Mouse (Mus musculus) cortical plate, adult 2 months (tissue): ENCODE data around the gene Smg1. TPM values are rescaled to one million over a fixed set of nuclear protein-coding genes. Genes with fewer than 3 reads are reported as not detected.
"Not testable (repeated sequence)": the region's sequence is repeated elsewhere in the genome, so short reads cannot be mapped to it uniquely, and the experiment has no call there.

Experiments
- H3K27ac ChIP-seq: fragments of 200-500 bp; 2 replicates; pipeline ENCODE4 v1.5.1; 2012; ENCODE audit warnings: low read length, control low read depth, inconsistent platforms; ENCODE audit not compliant: insufficient read depth
- H3K4me1 ChIP-seq: fragments of 200-500 bp; 2 replicates; pipeline ENCODE4 v1.6.1; 2011; ENCODE audit warnings: low read length; ENCODE audit not compliant: control insufficient read depth, insufficient read depth
- H3K4me3 ChIP-seq: fragments of 200-500 bp; 2 replicates; pipeline ENCODE4 v1.5.1; 2011; ENCODE audit warnings: mild to moderate bottlenecking, low read length, control low read depth; ENCODE audit not compliant: insufficient read depth
- CTCF ChIP-seq: fragments of 200-500 bp; IDR thresholded peaks from 2 replicates; pipeline ENCODE4 v1.5.1; 2011; ENCODE audit warnings: mild to moderate bottlenecking, control low read depth, low read length; ENCODE audit not compliant: insufficient read depth; ENCODE audit errors: extremely low read depth
- POLR2A ChIP-seq: fragments of 200-500 bp; IDR thresholded peaks from 2 replicates; pipeline ENCODE4 v1.6.1; 2011; ENCODE audit warnings: mild to moderate bottlenecking, low read length, control low read depth; ENCODE audit not compliant: insufficient read depth; ENCODE audit errors: extremely low read depth
- polyA plus RNA-seq: library from polyadenylated mRNA; depleted of rRNA; stranded (reverse); fragments of >200 nt; gene quantifications from 2 replicates; pipeline ENCODE4 v1.2.3, GENCODE M21; 2012

Gene Smg1
- polyA plus RNA-seq, 1 experiment = 54.6 TPM

GRCm38 (mm10) chr7:118234236-118234635, 9.2 kb downstream of the Smg1 start:
- TF ChIP-seq POLR2A = no peak
- TF ChIP-seq CTCF = no peak
- Histone ChIP-seq H3K4me1 (no peaks in the 10 kb centered on the region; the same call in 1 of the 2 replicates), H3K27ac (no peak overlapping the region), H3K4me3 (no peak overlapping the region)

GRCm38 (mm10) chr7:118232613-118233012, 10.9 kb downstream of the Smg1 start:
- TF ChIP-seq CTCF = no peak
- TF ChIP-seq POLR2A = no peak
- Histone ChIP-seq H3K4me3 (no peak overlapping the region), H3K27ac (no peak overlapping the region)

GRCm38 (mm10) chr7:118219777-118220176, 23.7 kb downstream of the Smg1 start:
- no peak overlapping the region for H3K27ac ChIP-seq
- TF ChIP-seq POLR2A (no peak), CTCF (no peak)
- H3K4me3 ChIP-seq = no peak overlapping the region
- H3K4me1 ChIP-seq = no peaks in the 10 kb centered on the region

More at GRCm38 (mm10) chr7:118232613-118233012, 10.9 kb downstream of the Smg1 start:
- no peaks in the 10 kb centered on the region; the same call in 1 of the 2 replicates for H3K4me1 ChIP-seq

GRCm38 (mm10) chr7:118206396-118206795, 37.1 kb downstream of the Smg1 start:
- TF ChIP-seq POLR2A = no peak
- TF ChIP-seq CTCF = no peak
- Histone ChIP-seq H3K27ac (no peak overlapping the region), H3K4me3 (no peak overlapping the region), H3K4me1 (no peaks in the 10 kb centered on the region)

GRCm38 (mm10) chr7:118195756-118196155, 47.7 kb downstream of the Smg1 start:
- H3K4me3 ChIP-seq = no peak overlapping the region
- TF ChIP-seq CTCF (no peak), POLR2A (no peak)
- H3K27ac ChIP-seq = no peak overlapping the region
- H3K4me1 ChIP-seq = no peaks in the 10 kb centered on the region

GRCm38 (mm10) chr7:118185878-118186277, 57.6 kb downstream of the Smg1 start:
- TF ChIP-seq POLR2A (no peak), CTCF (no peak)
- no peaks in the 10 kb centered on the region for H3K4me1 ChIP-seq
- no peak overlapping the region for H3K27ac ChIP-seq
- no peak overlapping the region for H3K4me3 ChIP-seq

- no peak overlapping the region for H3K27ac ChIP-seq
- TF ChIP-seq CTCF = no peak
- no peak for TF ChIP-seq POLR2A
- H3K4me3 ChIP-seq = no peak overlapping the region
- no peaks in the 10 kb centered on the region for H3K4me1 ChIP-seq
Observed at GRCm38 (mm10) chr7:118184604-118185003, 58.9 kb downstream of the Smg1 start.

GRCm38 (mm10) chr7:118181123-118181522, 62.3 kb downstream of the Smg1 start:
- Histone ChIP-seq H3K27ac (no peak overlapping the region), H3K4me1 (no peaks in the 10 kb centered on the region), H3K4me3 (no peak overlapping the region)
- TF ChIP-seq CTCF = no peak
- no peak for TF ChIP-seq POLR2A

- Histone ChIP-seq H3K4me3 (no peak overlapping the region), H3K4me1 (peaks cover 2% of the 10 kb centered on the region; the same call in 1 of the 2 replicates), H3K27ac (no peak overlapping the region)
- TF ChIP-seq POLR2A (no peak), CTCF (no peak)
Observed at GRCm38 (mm10) chr7:118179782-118180181, 63.7 kb downstream of the Smg1 start.

GRCm38 (mm10) chr7:118175821-118176355, 67.6 kb downstream of the Smg1 start:
- no peak overlapping the region for H3K4me3 ChIP-seq
- TF ChIP-seq CTCF (no peak), POLR2A (no peak)
- no peak overlapping the region for H3K27ac ChIP-seq
- H3K4me1 ChIP-seq = peaks cover 2% of the 10 kb centered on the region; the same call in 1 of the 2 replicates

GRCm38 (mm10) chr7:118170125-118170524, 73.3 kb downstream of the Smg1 start:
- not testable (repeated sequence) for H3K4me1 ChIP-seq, H3K27ac ChIP-seq, H3K4me3 ChIP-seq
